Mouse (Mus musculus) lung, postnatal 0 days (tissue): ENCODE results near the gene Olfr1357.

ENCODE experiments used
- CTCF ChIP-seq: IDR thresholded peaks from 2 replicates; pipeline ENCODE4 v1.5.1; 2016; ENCODE audit warnings: antibody characterized with exemption, mild to moderate bottlenecking
- EP300 ChIP-seq: IDR thresholded peaks from 2 replicates; pipeline ENCODE4 v1.6.1; 2016; ENCODE audit warnings: antibody characterized with exemption, mild to moderate bottlenecking, control low read depth

DNA sequence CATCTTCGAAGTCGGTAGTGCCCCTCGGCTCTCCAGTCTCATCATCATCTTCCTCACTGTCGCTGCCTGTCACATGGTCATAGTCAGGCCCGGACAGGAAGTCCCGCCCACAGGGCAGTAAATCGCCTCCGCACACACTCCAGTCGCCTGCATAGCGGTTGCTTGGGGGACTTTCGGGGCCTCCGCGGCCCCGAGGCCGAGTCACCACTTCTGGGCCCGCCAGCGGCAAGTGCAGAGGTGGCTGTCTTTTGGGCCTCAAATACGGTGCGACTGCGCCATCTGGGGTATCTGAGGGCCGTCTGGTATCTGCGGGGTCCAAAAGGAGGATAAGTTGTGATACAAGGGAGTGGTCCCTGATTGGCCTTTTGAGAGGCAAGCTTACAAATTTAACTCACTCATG lies 32.3 kb downstream of the Olfr1357 start:
- TF ChIP-seq CTCF: no peak
- TF ChIP-seq EP300: no peak
